Mouse (Mus musculus) c-Kit-positive CD71-positive TER-119-negative erythroid progenitor cells, embryonic 14.5 days (primary cell): ENCODE measurements around the gene Prr5.

Experiments used
- DNase-seq: peaks from one replicate; pipeline ENCODE4 v3.0.0-alpha.2; 2013; ENCODE audit warnings: low read depth

The Prr5 gene

GRCm38 (mm10) chr15:84680545-84681454, 11.4 kb downstream of the Prr5 start:
- DNase-seq: peak; percentile 35

- DNase-seq: no peak
Measured at GRCm38 (mm10) chr15:84681455-84682193, 12.2 kb downstream of the Prr5 start.

- no peak for DNase-seq
Measured at GRCm38 (mm10) chr15:84682206-84682605, 12.8 kb downstream of the Prr5 start.

- no peak for DNase-seq
Measured at GRCm38 (mm10) chr15:84682821-84683220, 13.4 kb downstream of the Prr5 start.

GRCm38 (mm10) chr15:84684520-84684919, 15.1 kb downstream of the Prr5 start:
- no peak for DNase-seq

- no peak for DNase-seq
Measured at GRCm38 (mm10) chr15:84685417-84685816, 16.0 kb downstream of the Prr5 start.

- no peak for DNase-seq
Measured at GRCm38 (mm10) chr15:84687904-84688303, 18.5 kb downstream of the Prr5 start.

GRCm38 (mm10) chr15:84689356-84689755, 19.9 kb downstream of the Prr5 start:
- no peak for DNase-seq

- DNase-seq: no peak
Measured at GRCm38 (mm10) chr15:84691513-84691912, 22.1 kb downstream of the Prr5 start.

GRCm38 (mm10) chr15:84692645-84693044, 23.2 kb downstream of the Prr5 start:
- DNase-seq: no peak

- DNase-seq: no peak
Measured at GRCm38 (mm10) chr15:84696021-84696420, 26.6 kb downstream of the Prr5 start.

- DNase-seq: no peak
Measured at GRCm38 (mm10) chr15:84697611-84698011, 28.2 kb downstream of the Prr5 start.

GRCm38 (mm10) chr15:84698189-84698588, 28.8 kb downstream of the Prr5 start:
- DNase-seq: no peak

GRCm38 (mm10) chr15:84700147-84700794, 30.9 kb downstream of the Prr5 start:
- peak; percentile 37 for DNase-seq

- peak; percentile 19 for DNase-seq
Measured at GRCm38 (mm10) chr15:84701947-84702346, 32.5 kb downstream of the Prr5 start.

GRCm38 (mm10) chr15:84702391-84703345, 33.2 kb downstream of the Prr5 start:
- no peak for DNase-seq

- no peak for DNase-seq
Measured at GRCm38 (mm10) chr15:84703992-84704391, 34.6 kb downstream of the Prr5 start.

GRCm38 (mm10) chr15:84705351-84705901, 36.0 kb downstream of the Prr5 start:
- no peak for DNase-seq

- no peak for DNase-seq
Measured at GRCm38 (mm10) chr15:84706983-84707619, 37.7 kb downstream of the Prr5 start.

GRCm38 (mm10) chr15:84712566-84713405, 43.4 kb downstream of the Prr5 start:
- DNase-seq: no peak
